Mouse (Mus musculus) testis, adult 10 weeks (tissue): ENCODE results near the gene Dusp12. TPM values are rescaled to one million over a fixed set of nuclear protein-coding genes. Genes with fewer than 3 reads are reported as not detected.

Experiments used
- polyA plus RNA-seq: library from polyadenylated mRNA; stranded (reverse); fragments of 350-450 nt; fragmentation: Illumina TruSeq; extraction: RNeasy Lipid Tissue Mini Kit (QIAGEN cat#74804); gene quantifications from one replicate; pipeline ENCODE4 v1.2.3, GENCODE M21; 2014; ENCODE audit warnings: low read depth, low replicate concordance

The Dusp12 gene
- polyA plus RNA-seq, result 10.9 TPM

DNA sequence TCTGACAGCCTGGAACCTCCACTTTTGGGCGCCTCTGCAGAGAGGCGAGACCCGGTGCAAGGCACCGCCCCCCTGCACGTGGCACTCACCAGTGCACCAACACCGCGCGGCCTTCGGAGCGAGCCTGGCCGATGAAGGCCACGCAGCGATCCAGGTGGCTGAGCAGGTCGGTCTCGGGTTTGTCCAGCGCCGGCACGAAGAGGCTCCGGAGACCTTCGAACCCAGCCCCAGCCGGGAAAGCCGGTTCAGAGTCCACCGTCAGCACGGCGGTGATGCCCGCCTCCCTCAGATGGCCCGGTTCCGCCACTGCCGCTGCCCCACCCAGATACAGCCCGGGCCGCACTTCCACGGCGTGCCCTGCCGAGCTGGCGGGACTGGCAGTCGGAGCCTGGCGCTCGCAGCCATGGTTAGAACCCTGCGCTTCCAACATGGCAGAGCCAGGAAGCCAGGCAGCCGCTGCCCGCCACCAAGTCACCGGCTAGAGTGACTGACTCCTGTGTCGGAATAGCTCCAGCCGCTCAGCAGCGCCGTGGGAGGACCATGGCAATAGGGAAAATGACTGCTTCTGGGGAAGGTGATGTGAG, at the start of gene Dusp12, which contains the start of gene Gm26620:
Dusp12 (minus strand) TSS at position 563 of the 584 bp plus-strand sequence.
Gm26620 (plus strand) TSS at position 88 of the 584 bp plus-strand sequence.

GRCm38 (mm10) chr1:170927378-170927777, 42.0 kb upstream of the Dusp12 start, which contains the start of gene Fcrla:
Fcrla (minus strand) TSS chr1:170927583.

DNA sequence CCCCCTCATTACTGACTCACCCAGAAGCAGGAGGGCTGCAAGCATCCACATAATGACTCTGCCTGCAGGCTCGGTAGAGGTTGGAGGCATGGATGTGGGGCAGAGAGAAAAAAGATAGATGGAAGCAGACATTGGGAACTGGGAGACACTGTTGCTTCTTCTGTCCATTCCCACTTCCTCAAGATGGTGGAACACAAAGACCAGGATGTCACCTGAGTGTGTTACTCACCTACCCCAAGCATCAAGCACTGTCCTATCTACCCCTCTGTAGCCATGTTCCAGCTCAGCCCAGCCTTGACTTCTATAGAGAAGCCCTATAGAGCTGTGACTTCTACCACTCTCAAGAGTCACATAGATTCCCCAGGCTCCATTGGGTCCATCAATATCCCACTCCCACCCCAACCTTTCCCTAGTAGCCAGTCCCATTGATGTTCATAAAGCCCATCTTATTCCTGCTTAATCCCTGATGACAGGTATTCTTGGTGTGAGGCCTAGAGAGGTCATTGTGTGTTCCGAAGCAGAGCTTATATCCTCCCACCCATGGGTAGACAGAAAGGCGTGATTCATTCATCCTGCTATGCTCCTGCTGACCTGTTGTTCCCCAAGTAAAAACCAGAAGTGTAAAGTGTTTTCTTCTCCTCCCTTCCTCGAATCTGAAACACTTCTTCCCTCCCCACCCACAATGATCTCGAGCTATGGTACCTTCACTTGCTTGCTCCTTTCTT, 27.7 kb upstream of the Dusp12 start, which contains the start of gene Fcrlb:
Fcrlb (minus strand) TSS at position 51 of the 725 bp plus-strand sequence.

GRCm38 (mm10) chr1:170867691-170868105, 17.6 kb downstream of the Dusp12 start, which contains the start of gene Atf6:
Atf6 (minus strand) TSS chr1:170867771.

Other genes with a start within 250 kb of the Dusp12 start
- 2.0 TPM for gene Olfml2b, start 241.0 kb downstream of the Dusp12 start, polyA plus RNA-seq
- 11.7 TPM for gene Atf6, start 17.8 kb downstream of the Dusp12 start, polyA plus RNA-seq
- gene Gm26620, start 475 bp downstream of the Dusp12 start, polyA plus RNA-seq, result 2.5 TPM
- gene Fcrlb, start 27.4 kb upstream of the Dusp12 start, polyA plus RNA-seq, result not detected
- 1.7 TPM for gene Fcrla, start 42.0 kb upstream of the Dusp12 start, polyA plus RNA-seq
- 11.1 TPM for gene Fcgr2b, start 91.0 kb upstream of the Dusp12 start, polyA plus RNA-seq
- gene Fcgr4, start 133.4 kb upstream of the Dusp12 start, polyA plus RNA-seq, result not detected
- 24.2 TPM for gene Fcgr3, start 179.4 kb upstream of the Dusp12 start, polyA plus RNA-seq
- 111 TPM for gene Cfap126, start 228.4 kb upstream of the Dusp12 start, polyA plus RNA-seq